1 mouse cellular context compared by ENCODE assay signal in genomic region chr9:21322917-21323297, GRCm38 (mm10). TPM values are rescaled to one million over a fixed set of nuclear protein-coding genes. Genes with fewer than 3 reads are reported as not detected.
"Had no signal": no experiment of that assay in that cellular context is flagged by ENCODE, and none has a peak within 500 bp of the region (broad histone marks: within the 10 kb centered on the region; RNA-seq: fewer than 3 reads in every experiment).

No protein-coding gene starts in this region.

RNA-seq across cellular contexts. Expression of gene Ap1m2, which starts 10.8 kb away (rescaled TPM):
- polyA plus RNA-seq: myocyte had no signal
